Mouse (Mus musculus) kidney, adult 2 months (tissue): ENCODE data around the gene Spem2.

Experiments used
- CTCF ChIP-seq: fragments of 200-500 bp; conservative IDR thresholded peaks from 2 replicates; pipeline ENCODE4 v1.5.1; 2011; ENCODE audit warnings: low read depth, mild to moderate bottlenecking, control low read depth, low read length, moderate library complexity, mixed read lengths; ENCODE audit not compliant: insufficient read depth, insufficient read length
- POLR2A ChIP-seq: fragments of 200-500 bp; IDR thresholded peaks from one replicate; pipeline ENCODE4 v1.6.1; 2011; ENCODE audit warnings: low read depth, low read length, control low read depth

GRCm38 (mm10) chr11:69803328-69803727 lies 14.9 kb downstream of the Spem2 start:
- no peak for TF ChIP-seq CTCF
- no peak for TF ChIP-seq POLR2A
